Mouse (Mus musculus) embryonic fibroblast, embryonic 13.5 days (primary cell): ENCODE measurements around the gene Apc2. TPM values are rescaled to one million over a fixed set of nuclear protein-coding genes. Genes with fewer than 3 reads are reported as not detected.

Source experiments
- H3K27ac ChIP-seq: 2 replicates; pipeline ENCODE4 v1.5.1; 2012; ENCODE audit warnings: low read length, control low read depth, inconsistent platforms; ENCODE audit not compliant: insufficient read depth
- H3K4me1 ChIP-seq: 2 replicates; pipeline ENCODE4 v1.6.1; 2011; ENCODE audit warnings: low read length; ENCODE audit not compliant: control insufficient read depth, insufficient read depth
- H3K4me3 ChIP-seq: 2 replicates; pipeline ENCODE4 v1.5.1; 2011; ENCODE audit warnings: mild to moderate bottlenecking, control low read depth, low read length; ENCODE audit not compliant: insufficient read depth
- CTCF ChIP-seq: IDR thresholded peaks from 2 replicates; pipeline ENCODE4 v1.5.1; 2011; ENCODE audit warnings: mild to moderate bottlenecking, control low read depth, low read length, moderate library complexity, borderline replicate concordance; ENCODE audit not compliant: insufficient read depth
- POLR2A ChIP-seq: IDR thresholded peaks from 2 replicates; pipeline ENCODE4 v1.6.1; 2011; ENCODE audit warnings: low read depth, mild to moderate bottlenecking, control low read depth, low read length, moderate library complexity
- polyA plus RNA-seq: library from polyadenylated mRNA; stranded (reverse); fragments of >200 nt; gene quantifications from 2 replicates; pipeline ENCODE4 v1.2.4, GENCODE M21; 2011; ENCODE audit warnings: low read depth; ENCODE audit not compliant: missing spikeins, insufficient read length

Gene Apc2
- polyA plus RNA-seq, 1 experiment = 2.5 TPM

DNA sequence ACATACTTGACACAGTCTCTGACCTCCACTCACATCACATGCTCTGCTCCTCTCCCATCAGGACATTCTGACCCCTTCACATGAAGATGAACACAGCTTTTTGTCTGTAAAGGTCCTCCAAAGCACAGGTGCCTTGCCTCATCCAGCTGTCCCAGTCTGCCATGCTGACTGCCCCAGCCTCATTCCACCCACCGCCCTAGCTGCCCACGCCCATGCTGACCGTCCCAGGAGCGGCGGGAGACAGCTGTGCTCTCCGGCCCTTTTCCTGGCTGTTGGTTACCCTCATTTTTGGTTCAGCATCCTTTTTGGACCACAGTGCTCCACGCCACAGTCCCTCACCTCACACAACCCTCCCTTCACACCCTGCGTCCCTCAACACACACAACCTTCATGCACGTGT is 17.4 kb upstream of the Apc2 start:
- TF ChIP-seq POLR2A = no peak
- TF ChIP-seq CTCF = no peak
- Histone ChIP-seq H3K4me1 (no peaks in the 10 kb centered on the region), H3K4me3 (no peak overlapping the region), H3K27ac (no peak overlapping the region)

DNA sequence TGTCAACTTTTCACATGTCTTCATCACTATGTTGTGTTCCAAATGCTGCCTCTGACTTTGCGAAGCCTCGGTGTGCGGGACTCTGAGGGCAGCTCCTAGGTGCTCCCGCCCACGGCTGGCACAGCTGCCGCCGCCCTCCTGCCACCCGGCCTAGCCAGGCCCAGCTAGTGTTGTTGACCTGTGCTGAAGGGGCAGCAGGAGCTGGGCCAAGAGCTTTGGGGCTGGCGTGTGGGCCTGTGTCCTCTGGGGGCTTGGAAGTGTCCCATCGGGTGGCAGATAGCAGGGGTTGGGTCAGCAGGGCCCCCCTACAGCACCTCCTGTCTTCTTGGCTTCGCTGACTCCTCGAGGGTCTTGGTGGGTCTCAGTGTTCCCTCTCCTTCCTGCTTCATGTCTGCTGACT is 16.5 kb upstream of the Apc2 start:
- H3K27ac ChIP-seq = no peak overlapping the region
- H3K4me1 ChIP-seq = no peaks in the 10 kb centered on the region
- no peak overlapping the region for H3K4me3 ChIP-seq
- TF ChIP-seq CTCF (no peak), POLR2A (no peak)

DNA sequence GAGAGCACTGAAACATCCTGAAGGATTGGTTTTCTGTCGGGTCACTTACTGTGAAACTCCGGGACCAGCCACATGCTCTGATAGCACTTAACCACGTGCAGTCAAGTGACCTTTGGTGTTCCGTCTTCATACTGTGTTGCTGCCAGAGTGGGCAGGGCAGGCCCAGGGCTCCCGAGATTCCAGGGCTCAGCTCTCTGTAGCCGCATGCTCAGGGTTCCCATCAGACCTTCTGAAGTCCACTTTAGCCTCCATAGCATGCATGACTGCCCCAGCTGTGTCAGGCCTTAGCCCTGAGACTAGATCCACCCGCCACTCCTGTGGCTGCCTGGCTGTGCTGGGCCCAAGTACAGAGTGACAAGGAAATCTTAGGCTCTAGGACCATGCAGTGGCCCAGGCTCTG is 14.5 kb upstream of the Apc2 start:
- no peak overlapping the region for H3K27ac ChIP-seq
- H3K4me3 ChIP-seq = no peak overlapping the region
- TF ChIP-seq POLR2A (no peak), CTCF (no peak)
- H3K4me1 ChIP-seq = no peaks in the 10 kb centered on the region

DNA sequence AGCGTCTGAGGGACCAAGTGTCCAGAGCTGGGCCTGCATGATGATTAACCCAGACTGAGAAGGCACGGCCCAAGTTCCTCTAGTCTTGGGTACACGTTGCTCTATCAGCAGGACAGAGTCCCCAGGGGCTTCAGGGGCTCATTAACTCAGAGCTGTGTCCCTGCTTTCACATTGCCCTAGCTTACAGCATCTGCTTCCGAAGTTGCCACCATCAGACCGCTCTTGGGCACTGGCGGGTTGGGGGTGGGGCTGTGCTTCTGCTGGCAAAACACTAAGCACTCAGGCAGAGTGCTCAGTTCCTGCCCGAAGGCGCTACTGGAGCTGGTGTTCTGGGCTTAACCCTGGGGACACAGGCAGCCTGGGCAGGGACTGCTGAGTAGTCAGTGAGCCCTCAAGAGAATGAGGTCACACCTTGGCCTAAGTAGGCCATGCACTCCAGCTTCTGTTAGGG is 13.8 kb upstream of the Apc2 start:
- no peak for TF ChIP-seq POLR2A
- no peak for TF ChIP-seq CTCF
- Histone ChIP-seq H3K4me1 (no peaks in the 10 kb centered on the region), H3K4me3 (no peak overlapping the region), H3K27ac (no peak overlapping the region)

DNA sequence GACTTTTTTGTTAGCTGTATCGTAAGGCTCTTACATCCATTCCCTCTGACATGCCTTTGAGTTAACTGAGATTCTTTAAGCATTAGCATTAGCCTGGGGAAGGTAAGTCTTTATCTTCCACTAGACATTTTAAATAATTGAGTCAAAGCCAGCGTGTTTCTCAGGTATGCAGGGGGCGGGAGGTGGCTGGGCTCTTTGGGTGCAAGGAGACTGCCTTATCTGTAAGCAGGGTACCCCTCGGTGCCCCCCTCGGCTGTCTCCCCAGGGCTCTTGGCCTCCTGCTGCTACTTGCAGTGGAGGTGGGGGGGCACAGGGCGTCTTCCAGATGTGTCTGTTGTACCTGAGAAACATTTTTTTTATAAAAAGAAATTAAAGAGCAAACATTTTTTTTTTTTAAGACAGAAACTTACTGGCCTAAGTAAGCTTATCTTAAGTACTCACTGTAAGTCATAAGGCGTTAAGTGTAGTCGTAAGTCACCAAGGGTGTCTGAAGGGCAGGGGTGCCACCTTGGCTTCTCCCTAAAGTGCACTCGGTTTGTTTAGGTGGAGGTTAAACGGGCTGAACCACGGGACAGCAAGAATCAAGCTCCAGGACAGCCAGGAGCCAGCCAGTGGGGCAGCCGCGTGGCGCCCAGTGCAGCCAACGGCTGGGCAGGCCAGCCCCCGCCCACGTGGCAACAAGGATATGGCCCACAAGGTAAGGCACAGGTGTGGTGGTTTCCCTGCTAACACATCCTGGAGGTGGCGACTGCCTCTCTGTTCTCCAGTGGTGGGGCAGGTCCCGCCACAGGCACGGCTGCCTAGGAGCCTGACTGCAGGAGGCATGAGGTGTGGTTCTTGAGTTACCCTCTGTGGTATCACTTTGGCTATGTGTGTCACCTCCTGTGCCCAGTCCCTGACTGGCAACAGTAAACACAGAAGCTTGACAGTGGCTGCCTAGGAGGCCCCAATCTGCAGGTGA is 13.0 kb upstream of the Apc2 start:
- no peak for TF ChIP-seq POLR2A
- Histone ChIP-seq H3K4me1 (no peaks in the 10 kb centered on the region), H3K4me3 (no peak overlapping the region), H3K27ac (no peak overlapping the region)

DNA sequence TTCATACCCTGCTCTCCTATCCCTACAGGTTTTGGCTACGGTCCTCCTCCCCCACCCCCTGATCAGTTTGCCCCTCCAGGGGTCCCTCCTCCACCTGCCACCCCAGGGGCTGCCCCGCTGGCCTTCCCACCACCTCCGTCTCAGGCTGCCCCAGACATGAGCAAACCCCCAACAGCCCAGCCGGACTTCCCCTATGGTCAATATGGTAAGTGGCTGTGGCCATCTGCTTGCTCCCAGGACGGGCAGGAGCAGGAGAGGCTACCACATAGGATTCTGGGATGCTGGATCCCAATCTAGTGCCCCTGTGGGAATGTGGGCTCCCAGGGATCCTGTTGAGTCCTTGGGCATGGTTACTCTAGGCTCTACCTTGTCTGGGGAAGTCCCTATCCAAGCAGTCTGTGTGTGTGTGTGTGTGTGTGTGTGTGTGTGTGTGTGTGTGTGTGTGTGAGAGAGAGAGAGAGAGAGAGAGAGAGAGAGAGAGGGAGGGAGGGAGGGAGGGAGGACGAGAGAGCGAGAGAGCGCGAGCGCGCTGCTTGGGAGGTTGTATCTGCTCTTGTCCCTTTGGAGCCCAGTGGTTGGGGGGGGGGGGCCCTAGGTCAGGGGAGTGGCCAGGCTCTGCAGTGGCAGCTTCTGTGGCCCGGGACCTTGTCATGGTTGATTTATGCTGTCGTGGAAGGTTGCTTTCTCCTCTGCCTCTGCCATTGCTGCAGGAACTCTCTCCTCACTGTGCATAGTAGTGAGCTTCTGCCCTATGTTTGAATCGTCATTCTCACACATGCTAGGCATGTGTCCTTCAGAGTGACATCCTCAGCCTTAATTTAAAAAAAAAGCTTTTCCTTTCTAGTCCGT is 10.3 kb upstream of the Apc2 start:
- H3K4me1 ChIP-seq = no peaks in the 10 kb centered on the region
- no peak overlapping the region for H3K4me3 ChIP-seq
- no peak overlapping the region for H3K27ac ChIP-seq
- TF ChIP-seq CTCF = no peak
- TF ChIP-seq POLR2A = no peak

DNA sequence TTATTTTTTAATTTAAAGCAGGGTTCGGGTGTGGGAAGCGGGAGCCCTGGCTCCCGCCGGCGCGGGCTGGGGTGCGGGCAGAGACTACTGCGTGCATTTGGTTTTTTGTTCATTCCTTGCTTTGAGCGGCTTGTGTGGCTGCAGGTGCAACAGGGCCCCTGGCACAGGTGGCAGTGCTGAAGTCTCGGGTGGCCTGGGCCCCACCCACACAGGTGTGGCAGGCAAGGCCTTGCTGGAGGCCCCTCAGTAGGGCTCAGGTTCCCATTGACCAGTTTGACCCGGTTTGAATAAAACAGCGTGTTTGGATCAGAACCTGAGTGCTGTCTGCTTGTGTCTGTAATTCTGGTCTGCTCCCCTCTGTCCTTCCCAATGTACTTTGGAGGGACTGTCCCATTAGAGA is 7.7 kb upstream of the Apc2 start:
- no peak overlapping the region for H3K4me3 ChIP-seq
- no peak for TF ChIP-seq POLR2A
- TF ChIP-seq CTCF = no peak
- H3K4me1 ChIP-seq = no peaks in the 10 kb centered on the region; the same call in 1 of the 2 replicates
- no peak overlapping the region for H3K27ac ChIP-seq

DNA sequence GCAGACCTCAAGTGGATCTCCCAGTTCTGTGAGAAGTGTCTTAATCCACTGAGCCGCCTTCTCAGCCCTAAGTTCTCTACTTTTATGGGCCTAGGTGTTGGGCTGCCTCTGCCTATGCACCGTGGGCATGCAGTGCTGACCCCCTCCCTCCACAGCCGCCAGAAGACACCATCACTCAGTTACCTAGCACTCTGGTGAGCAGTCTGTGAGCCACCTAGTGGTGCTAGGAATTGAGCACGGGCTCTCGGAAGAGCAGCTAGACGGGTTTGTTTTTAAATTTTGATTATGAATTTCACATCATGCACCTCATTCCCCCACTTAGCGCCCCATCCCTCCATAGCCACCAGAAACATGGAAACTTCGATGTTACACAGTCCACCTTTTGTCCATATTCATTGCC is 7.1 kb upstream of the Apc2 start:
- no peak overlapping the region for H3K27ac ChIP-seq
- TF ChIP-seq POLR2A (no peak), CTCF (no peak)
- H3K4me3 ChIP-seq = no peak overlapping the region
- no peaks in the 10 kb centered on the region; the same call in 1 of the 2 replicates for H3K4me1 ChIP-seq

DNA sequence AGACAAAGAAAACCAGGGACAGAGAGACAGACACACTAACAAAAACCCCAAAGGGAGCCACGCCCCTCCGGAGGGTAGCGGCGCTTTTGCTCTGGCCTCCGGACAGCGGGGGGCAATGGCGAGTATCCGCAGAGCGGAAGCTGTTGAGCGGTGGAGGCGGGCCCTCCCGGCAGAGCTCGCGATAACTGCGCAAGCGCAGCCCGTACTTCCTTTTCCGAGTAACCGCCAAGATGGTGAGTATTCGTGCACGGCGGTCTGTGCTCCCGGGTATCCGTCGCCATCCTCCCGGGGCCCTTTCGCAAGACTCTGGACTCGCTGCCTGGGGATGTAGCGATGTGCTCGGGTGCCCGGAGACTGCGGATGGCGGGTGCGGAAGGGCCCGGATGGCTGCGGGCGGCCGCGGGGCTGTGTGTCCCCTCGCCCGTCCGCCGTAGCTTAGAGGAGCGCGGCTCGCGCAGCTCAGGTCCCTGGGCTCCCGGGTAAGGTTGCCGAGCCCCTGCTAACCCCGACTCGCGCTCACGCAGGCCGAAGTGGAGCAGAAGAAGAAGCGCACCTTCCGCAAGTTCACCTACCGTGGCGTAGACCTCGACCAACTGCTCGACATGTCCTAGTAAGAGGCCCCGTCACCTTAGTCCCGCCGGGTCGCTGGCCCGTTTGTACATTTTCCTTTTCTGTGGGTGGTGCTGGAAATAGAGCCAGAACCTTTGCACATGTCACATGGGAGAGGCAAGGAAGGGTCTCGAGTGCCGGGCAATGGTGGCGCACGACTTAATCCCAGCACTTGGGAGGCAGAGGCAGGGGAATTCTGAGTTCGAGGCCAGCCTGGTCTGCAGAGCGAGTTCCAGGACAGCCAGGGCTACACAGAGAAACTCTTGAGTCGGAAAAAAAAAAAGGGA is 3.3 kb upstream of the Apc2 start, which contains the start of gene Rps15:
TSS of gene Rps15 (plus strand) at position 203 of the 896 bp plus-strand sequence.
- Histone ChIP-seq H3K4me1 (no peaks in the 10 kb centered on the region; the same call in 1 of the 2 replicates), H3K27ac (peak within 1 kb of the TSS; percentile 49), H3K4me3 (peak within 1 kb of the TSS; percentile 98)
- peak; percentile 31; the same call in 1 of the 2 replicates for TF ChIP-seq CTCF
- peak; percentile 97 for TF ChIP-seq POLR2A
